Mouse (Mus musculus): Measurements from ENCODE around the gene Ccna1. TPM values are rescaled to one million over a fixed set of nuclear protein-coding genes. Genes with fewer than 3 reads are reported as not detected.

Ccna1 gene
- not detected in 2 replicates for polyA plus RNA-seq (2012; rRNA removed; ENCODE audit: low replicate concordance)

GRCm38 (mm10) chr3:55055038-55055746 is at the start of gene Ccna1:
Ccna1 (minus strand) TSS chr3:55055501.

Other genes starting within 250 kb of the Ccna1 start
- gene Rfxap, start 247.7 kb downstream of the Ccna1 start, polyA plus RNA-seq (2012; rRNA removed; ENCODE audit: low replicate concordance), result 11.0 and 17.9 TPM in 2 replicates
- not detected in 2 replicates for gene Sertm1, start 139.6 kb downstream of the Ccna1 start, polyA plus RNA-seq (2012; rRNA removed; ENCODE audit: low replicate concordance)
- gene Spg20, start 56.6 kb upstream of the Ccna1 start, polyA plus RNA-seq (2012; rRNA removed; ENCODE audit: low replicate concordance), result 13.2 and 13.3 TPM in 2 replicates
- gene Ccdc169, start 81.8 kb upstream of the Ccna1 start, polyA plus RNA-seq (2012; rRNA removed; ENCODE audit: low replicate concordance), result 0.07 TPM in 1 of 2 replicates, not detected in the other
- 0.11 and 0.20 TPM in 2 replicates for gene Sohlh2, start 126.5 kb upstream of the Ccna1 start, polyA plus RNA-seq (2012; rRNA removed; ENCODE audit: low replicate concordance)
- 5.0 and 5.5 TPM in 2 replicates for gene Dclk1, start 186.9 kb upstream of the Ccna1 start, polyA plus RNA-seq (2012; rRNA removed; ENCODE audit: low replicate concordance)

Data from mammary gland, adult 2 months (tissue).